9 mouse cellular contexts compared by ENCODE assay signal in genomic region chr5:114199116-114199777, GRCm38 (mm10). TPM values are rescaled to one million over a fixed set of nuclear protein-coding genes. Genes with fewer than 3 reads are reported as not detected.
A peak's percentile ranks its signal among the peaks of the same experiment; 100 is the strongest.
DNase-seq lines count a peak whose midpoint lies in the region; ATAC-seq lines count a peak whose summit lies in the region.
"Had no signal": no experiment of that assay in that cellular context is flagged by ENCODE, and none has a peak within 500 bp of the region (broad histone marks: within the 10 kb centered on the region; RNA-seq: fewer than 3 reads in every experiment).

No protein-coding gene starts in this region.

- 0 out of 2 replicates have a peak, but pooled peaks cover 10% of the 10 kb centered on the region for H3K4me1 ChIP-seq in hindbrain, embryonic 10.5 days (replicated peaks)
- H3K4me1 ChIP-seq in hindbrain, embryonic 13.5 days (replicated peaks): peaks cover 7% of the 10 kb centered on the region
- H3K4me1 ChIP-seq in brown adipose tissue, adult 24 weeks (ENCODE audit: control insufficient read depth, insufficient read depth, insufficient read length, low read length): peaks cover 2% of the 10 kb centered on the region; the same call in 1 of the 2 replicates

- H3K9ac ChIP-seq in hindbrain, embryonic 13.5 days: no peak overlapping the region; the same call in 1 of the 2 replicates

- no peak overlapping the region for H3K4me3 ChIP-seq in hindbrain, embryonic 10.5 days
- no peak overlapping the region for H3K4me3 ChIP-seq in hindbrain, embryonic 13.5 days
- H3K4me3 ChIP-seq in brown adipose tissue, adult 24 weeks (ENCODE audit: insufficient read depth, low read depth, low read length): no peak overlapping the region

- no peak overlapping the region for H3K27ac ChIP-seq in hindbrain, embryonic 10.5 days
- no peak overlapping the region for H3K27ac ChIP-seq in hindbrain, embryonic 13.5 days
- peak overlapping the region; percentile 57 for H3K27ac ChIP-seq in brown adipose tissue, adult 24 weeks (replicated peaks; ENCODE audit: low read depth, low read length)

- no peak overlapping the region for H3K4me2 ChIP-seq in hindbrain, embryonic 13.5 days

- intact Hi-C loops in heart, postnatal 10 days (cut with DNase I): no loop called here

- no peak for ATAC-seq in hindbrain, embryonic 13.5 days (ENCODE audit: low FRiP score)

- DNase-seq in hindbrain, embryonic 10.5 days (ENCODE audit: low spot score): peak; percentile 11
- DNase-seq in heart, postnatal 10 days: peak; percentile 55 to 64
- peak; percentile 60 to 75 for DNase-seq in kidney, postnatal 4 days
- DNase-seq in natural killer cell, adult 2 months (ENCODE audit: low spot score in 2 of 2): peak; percentile 31 to 35
- no peak for DNase-seq in cerebellum, postnatal 36 days
- no peak for DNase-seq in cerebellum, adult 8-10 months

- no peaks in the 10 kb centered on the region for H3K9me3 ChIP-seq in hindbrain, embryonic 10.5 days
- H3K9me3 ChIP-seq in hindbrain, embryonic 13.5 days: no peaks in the 10 kb centered on the region

- H3K27me3 ChIP-seq in hindbrain, embryonic 10.5 days (ENCODE audit: insufficient read depth, poor library complexity, severe bottlenecking): no peaks in the 10 kb centered on the region
- H3K27me3 ChIP-seq in hindbrain, embryonic 13.5 days: peaks cover 3% of the 10 kb centered on the region; the same call in 1 of the 2 replicates

- 46% methylated on average over 13 of the region's 13 CpGs for WGBS in hindbrain, embryonic 10.5 days
- 39% methylated on average over 13 of the region's 13 CpGs for WGBS in hindbrain, embryonic 13.5 days

- H3K36me3 ChIP-seq in hindbrain, embryonic 10.5 days: no peaks in the 10 kb centered on the region
- no peaks in the 10 kb centered on the region for H3K36me3 ChIP-seq in hindbrain, embryonic 13.5 days

RNA-seq across cellular contexts. Expression of gene Acacb, which starts 52.9 kb away (rescaled TPM):
- 1.8 TPM in 2 replicates for polyA plus RNA-seq in hindbrain, embryonic 10.5 days (2016; fragmentation: Nextera tagmentation; extraction: Ambion mirVana)
- polyA plus RNA-seq in hindbrain, embryonic 13.5 days (2015; fragmentation: Nextera tagmentation; extraction: Ambion mirVana): 1.9 and 3.2 TPM in 2 replicates
- 235 and 250 TPM in 2 replicates for polyA plus RNA-seq in brown adipose tissue, adult 24 weeks (2012; ENCODE audit: insufficient read depth, insufficient read length, missing spikeins)
- total RNA-seq in heart, postnatal 10 days (2021): 100 to 1,000 TPM; 156 to 159 TPM
- total RNA-seq: neutrophil, adult 5-6 weeks had no signal

Comparison
In these comparisons a context has a peak if more than half of its experiments do, and no peak if none do; other contexts are left out.
1. DNase-seq: peak in hindbrain, embryonic 10.5 days (single experiment), heart, postnatal 10 days (2 of 2), kidney, postnatal 4 days (2 of 2) and natural killer cell, adult 2 months (2 of 2); none in cerebellum, postnatal 36 days (0 of 2) and cerebellum, adult 8-10 months (single experiment).
2. RNA of gene Acacb, which starts 52.9 kb away (polyA plus RNA-seq): 235 to 250 TPM in brown adipose tissue, adult 24 weeks; 1.9 to 3.2 TPM in hindbrain, embryonic 13.5 days and 1.8 TPM in hindbrain, embryonic 10.5 days; every median in the first group is over 10 times any median in the second.